Mouse (Mus musculus) adrenal gland, postnatal 4 days (tissue): ENCODE measurements at regions not wholly inside any gene's neighbourhood (a gene's known extent, or its start where the extent isn't known, plus 50 kb on each side); places are given as distances from the start of the nearest gene placed in this dataset.

ENCODE experiments used
- DNase-seq, 2 experiments: peaks; one replicate each; pipeline ENCODE4 v3.0.0; 2021 to 2022; ENCODE audit warnings: low spot score in 2 of 2, mixed read lengths in 2 of 2

DNA sequence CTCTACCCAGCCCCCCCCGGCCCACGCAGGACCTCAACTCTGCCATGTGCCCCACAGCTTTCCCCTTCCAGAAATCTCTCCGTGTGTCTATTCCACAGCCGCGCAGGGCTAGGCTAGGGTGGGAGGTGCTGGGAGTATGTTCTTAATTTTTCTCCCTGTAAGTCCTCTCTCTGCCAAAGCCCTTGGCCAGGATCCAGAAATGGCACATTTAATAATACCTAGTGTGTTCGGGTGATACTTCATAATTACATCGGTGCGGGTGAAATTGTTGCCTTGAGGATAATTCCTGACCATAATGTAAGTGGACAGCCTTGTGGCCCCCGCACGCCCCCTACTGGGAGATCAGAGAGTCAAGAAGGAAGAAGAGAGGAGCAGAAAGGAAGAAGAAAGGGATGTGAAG lies 1093.5 kb downstream of the Mrps31 start:
- peak; percentile 23 to 50 for DNase-seq

DNA sequence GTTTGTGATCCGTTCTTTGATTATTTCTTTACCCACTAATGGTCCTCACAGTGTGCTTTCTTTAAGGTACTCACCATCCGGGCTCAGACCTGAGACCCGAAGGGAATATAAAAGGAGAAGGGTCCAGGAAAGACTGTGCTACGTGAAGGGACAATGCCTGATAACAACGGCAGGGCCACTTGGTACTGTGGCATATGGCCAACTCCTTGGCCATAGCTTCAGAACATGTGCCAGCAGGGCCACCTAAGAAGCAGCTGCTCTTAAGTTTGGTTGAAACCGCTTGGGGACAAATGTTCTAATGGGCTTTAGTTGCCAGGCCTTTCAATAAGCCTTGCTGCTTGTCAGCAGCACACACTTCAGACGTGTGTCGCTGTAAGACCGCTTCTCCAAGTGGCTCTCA lies 1094.1 kb downstream of the Mrps31 start:
- DNase-seq, result no peak

DNA sequence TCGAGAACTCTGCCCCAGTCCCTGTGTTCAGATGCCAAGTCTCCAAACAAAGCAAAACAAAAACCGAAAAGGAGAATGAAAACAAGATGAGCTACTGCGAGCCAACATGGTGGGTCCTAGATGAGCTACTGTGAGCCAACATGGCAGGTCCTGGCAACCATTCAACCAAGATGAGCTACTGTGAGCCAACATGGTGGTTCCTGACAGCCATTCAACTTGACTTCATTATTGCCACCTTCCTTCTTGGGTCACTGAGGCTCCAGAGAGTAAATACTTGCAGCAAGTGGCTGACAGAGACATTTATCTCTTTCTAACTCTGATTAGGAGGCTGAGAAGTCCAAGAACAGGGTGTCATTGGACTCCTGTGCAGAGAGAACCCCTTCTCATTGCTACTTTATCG lies 1094.8 kb downstream of the Mrps31 start:
- DNase-seq, result no peak

DNA sequence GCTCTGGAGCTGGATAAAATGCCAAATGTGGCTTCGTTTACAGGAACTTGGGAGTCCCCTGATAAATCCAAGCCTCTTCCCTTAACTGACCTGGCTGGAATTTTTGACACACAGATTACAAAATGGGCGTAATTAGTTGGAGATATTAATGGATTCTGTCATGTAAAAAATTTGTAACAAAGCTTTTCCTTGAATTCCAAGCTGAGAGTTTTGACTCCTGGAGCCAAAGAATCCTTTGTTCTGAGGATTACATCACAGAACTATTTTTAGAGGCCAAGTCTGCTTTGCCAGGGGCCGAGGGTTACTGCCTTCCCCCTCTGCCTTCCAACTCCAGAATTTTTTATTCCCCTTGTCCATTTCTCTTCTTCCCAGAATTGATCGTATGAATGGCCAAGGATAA lies 1096.5 kb downstream of the Mrps31 start:
- no peak for DNase-seq

DNA sequence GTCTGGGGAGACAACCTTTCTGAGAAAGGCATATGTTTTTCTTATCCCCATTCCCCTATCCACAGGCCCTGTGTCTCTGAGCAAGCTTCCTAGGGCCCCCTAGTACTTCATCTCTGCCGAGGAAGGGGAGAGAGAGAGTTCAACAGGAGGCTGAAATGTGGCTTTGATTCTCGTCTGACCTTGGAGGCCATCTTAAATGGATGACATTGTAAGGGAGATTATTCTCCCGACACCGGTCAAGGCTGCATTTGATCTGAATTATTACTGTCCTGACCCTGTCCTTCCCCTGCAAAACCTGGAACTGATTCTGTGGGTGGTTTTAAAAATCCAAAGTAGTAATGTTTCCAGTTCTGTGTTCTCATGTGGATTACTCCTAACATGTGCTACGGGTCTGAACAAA lies 1098.9 kb downstream of the Mrps31 start:
- no peak for DNase-seq

DNA sequence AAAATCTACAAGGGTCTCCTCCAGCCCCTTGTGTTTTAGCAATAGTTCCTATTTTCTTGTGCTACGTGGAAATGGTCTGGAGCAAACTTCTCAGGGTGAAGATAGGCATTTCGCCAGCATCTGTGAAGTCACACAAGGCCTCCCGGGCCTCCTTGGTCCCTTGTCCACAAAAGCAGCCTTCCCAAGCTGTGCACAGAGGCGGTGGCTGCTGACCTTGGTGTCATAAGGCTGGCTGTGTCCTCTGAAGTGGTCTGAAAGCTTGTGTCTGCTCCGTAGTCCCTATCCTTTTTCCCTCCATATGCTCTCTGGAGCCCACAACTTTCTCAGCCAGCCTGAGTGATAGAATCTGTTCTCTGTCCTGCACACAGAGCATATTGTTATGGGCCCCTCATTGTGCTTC lies 1099.4 kb downstream of the Mrps31 start:
- no peak for DNase-seq

DNA sequence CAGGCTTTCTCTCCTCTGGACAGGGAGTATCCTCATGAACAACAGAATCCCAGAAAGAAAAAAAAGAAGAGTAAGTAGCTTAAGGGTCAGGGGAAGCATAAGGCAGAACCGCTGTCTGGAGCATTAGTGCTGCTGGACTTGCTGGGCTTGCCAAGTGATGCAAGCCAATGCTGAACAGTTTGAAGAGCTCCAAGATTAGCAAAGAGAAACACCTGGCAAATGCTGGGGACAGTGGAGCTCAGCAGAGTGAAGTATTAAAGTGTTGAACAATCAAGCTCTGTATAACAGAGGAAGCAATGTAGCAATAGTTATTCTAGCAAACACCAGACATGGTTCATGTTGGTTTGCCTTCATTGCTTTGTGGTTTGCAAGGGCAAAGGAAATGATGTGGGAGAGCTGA lies 1100.1 kb downstream of the Mrps31 start:
- DNase-seq, result no peak

DNA sequence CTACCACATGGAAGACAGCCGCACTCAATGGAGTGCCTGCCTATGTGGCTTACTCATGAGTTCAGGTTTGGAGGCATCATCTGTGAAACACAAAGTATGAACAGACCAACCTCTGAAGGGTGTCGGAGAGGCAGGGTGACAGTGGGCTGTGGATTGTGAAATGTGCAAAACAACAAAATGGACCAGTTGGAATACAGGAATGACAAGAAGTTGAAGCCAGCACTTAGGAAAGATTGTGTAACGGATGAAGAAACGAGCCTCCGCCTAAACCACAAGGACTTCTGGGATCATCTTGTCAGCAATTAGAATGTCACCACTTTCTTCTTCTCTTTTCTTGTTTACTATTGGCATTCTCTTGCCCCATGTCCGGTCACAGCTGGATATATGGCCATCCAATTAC lies 1100.6 kb downstream of the Mrps31 start:
- no peak for DNase-seq

DNA sequence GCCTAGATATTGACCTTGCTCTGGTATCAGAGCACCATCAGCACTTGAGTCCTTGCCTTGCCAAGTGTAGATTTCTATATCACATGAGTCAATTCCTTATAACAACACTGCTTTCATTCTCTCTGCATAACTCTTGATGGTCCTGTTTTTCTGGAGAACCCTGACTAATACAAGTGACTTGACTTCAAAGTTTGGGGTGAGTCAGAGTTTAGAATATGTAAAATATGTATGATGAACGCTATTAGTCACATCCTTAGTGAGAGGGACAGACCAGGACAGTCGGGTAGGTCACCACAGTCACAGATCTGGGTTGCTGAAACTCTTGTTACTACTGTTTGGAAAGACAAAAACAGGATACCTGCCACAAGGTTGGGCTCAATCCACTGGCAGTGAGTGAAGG lies 1105.3 kb downstream of the Mrps31 start:
- no peak for DNase-seq

DNA sequence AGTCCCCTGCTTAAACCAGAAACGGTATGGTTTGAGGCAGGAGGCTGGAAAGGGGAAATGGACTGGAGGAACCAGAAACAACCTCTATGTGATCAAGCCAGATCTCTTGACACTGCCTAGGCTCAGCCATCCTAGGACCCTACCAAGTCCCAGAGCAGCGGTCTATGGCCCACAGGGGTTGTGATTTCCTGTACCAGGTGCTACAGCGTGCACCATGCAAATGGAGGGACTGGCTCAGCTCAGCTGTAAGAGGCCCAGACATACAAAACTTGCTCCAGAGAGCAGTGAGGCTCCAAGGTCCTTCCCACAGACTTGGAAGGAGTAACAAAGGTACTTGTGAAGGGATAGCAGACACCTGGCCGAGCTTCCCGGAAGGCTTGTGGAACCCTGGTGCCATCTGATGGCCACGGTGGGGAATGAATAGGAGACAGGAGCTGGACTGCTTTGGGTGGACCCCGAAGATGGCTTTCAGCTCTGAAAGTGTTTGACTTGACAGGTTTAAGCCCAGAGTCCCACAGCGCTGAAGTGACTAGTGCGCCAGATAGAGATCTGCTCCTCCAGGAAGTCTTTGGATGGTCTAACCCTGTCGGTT lies 1120.5 kb downstream of the Mrps31 start:
- no peak for DNase-seq

DNA sequence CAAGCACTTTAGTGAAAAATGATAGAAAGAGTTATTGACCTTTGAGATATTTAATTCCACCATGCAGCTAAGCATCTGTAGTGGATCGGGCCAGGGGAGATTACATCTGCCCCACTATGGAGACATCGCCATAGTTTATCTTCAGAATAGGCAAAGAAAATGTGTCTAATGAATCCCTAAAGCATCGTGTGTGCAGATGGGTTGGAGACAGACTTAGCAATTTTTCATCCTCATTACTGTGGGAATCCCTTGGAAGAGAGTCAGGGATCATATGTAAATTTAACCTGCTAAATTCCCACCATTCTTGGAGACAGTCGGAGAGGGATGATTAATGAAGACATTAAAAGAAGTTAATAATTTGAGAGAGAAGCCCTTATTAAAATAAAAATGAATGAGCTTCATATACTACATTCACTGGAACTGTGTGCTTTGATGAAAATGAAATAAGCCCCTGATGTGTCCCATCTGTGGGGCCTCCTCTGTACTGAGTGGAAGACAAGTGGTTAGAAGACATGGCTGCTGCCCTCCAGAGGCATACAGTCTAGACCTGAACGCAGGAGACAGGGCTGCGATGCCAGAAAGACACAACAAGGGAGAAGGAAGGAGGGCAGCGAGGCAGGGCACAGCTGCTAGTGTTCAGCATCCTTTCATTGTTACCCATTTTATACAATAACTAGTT lies 1126.7 kb downstream of the Mrps31 start:
- no peak for DNase-seq

DNA sequence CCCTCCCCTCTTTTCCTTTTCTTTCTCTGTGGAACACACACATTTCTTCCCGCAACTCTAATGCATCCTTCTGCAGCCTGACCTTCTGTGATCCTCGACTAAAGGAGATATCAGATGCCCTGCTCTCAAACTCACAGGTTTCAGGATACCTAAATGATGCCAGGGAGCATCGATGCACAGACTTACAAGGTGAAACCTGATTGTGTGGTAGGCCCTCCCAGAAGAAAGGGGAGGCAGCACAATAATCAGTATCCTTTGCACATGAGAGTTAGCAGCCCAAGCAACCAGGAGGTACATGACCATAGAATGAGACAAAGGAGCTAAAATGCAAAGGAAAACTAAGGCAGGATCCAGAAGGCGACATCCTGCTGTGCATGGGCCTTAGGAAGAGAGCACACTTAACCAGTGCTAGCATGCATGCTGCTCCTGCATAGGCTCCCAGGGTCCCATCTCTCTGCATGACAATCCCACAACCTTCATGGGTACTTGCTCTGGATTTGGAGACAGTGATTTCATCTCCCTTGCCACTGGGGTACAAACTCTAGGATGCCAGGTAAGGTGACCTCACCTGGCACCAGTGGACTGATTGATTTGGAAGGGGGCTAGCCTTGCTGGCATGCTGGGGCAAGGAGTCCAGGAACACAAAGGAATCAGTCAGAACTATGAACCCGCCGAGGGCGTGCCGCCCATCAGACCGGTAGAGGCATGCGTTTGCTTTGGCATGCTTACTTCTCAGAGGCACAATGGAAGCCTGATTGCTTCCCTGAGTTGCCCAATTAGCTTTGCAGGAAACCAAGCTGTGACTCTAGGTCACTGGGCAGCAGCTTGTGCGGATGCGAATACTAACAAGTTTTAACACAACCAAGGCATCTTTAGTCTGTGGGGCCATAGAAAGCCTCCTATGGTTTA lies 1142.7 kb downstream of the Mrps31 start:
- DNase-seq, result no peak

DNA sequence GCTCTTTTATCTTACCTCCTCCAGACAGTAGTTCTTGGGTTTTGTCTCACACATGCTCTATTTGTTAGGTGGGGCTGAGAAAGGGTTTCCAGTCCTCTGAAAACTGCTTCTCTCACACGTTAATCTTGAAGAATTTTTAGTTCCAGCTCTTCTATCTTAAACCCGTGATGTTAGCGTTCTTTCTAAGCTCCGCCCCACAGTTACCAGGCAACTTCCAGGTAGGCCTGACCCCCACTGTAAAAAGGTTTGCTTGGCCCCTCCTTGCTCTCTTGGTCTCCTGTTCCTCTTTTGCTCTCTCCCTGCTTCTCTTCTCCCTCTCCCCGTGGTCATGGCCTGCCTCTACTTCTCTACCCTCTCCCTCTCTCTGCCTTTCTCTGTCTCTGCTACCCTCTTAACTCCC lies 1149.7 kb downstream of the Mrps31 start:
- no peak for DNase-seq

DNA sequence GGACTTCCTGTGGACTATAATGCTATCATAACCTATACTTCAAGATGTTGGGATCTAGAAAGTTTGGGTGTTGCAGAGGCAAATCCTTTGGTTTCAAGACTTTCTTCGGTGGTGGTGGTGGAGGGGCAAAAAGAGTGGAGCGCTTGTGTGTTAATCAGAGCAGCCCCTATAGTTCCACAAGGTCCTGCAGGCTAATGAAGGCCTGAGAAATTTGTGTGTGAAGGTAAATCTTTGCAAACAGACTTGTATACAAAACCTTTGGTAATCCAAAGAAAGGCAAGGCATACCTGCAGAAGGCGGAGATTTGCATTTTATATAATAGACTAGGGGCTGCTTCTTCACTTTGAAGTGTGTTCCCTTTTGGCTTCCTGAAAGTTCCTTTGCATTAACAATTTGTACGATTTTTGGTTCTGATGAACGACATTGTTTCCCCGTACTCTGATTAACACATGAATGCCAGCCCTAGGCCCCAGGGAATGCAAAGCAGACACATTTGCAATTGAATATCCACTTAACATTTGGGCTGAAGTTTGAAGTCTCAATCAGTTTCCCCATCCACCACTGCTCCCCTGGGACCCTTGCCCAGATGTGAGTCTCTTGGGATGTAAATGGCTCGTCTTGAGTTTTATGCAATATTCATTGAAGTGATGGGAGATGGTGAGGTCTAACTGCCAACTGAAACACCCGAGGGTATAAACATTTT lies 1150.7 kb downstream of the Mrps31 start:
- DNase-seq, result no peak

DNA sequence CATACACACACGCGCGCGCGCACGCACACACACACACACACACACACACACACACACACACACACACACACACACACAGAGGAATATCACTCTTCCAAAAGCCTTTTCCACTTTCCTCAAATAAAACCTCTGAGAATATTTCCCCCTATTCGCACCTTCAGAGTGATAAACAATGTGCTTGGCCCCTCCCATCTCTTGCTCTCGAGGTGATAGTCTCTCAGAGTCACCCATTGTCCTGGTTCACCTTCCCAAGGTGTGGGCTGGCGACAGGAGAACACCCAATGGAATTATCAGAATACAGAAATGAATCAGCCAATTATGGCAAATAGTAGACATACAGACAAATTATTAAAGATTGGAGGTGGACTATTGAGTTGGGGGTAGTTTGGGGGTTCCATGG lies 1151.3 kb downstream of the Mrps31 start:
- DNase-seq, result no peak

DNA sequence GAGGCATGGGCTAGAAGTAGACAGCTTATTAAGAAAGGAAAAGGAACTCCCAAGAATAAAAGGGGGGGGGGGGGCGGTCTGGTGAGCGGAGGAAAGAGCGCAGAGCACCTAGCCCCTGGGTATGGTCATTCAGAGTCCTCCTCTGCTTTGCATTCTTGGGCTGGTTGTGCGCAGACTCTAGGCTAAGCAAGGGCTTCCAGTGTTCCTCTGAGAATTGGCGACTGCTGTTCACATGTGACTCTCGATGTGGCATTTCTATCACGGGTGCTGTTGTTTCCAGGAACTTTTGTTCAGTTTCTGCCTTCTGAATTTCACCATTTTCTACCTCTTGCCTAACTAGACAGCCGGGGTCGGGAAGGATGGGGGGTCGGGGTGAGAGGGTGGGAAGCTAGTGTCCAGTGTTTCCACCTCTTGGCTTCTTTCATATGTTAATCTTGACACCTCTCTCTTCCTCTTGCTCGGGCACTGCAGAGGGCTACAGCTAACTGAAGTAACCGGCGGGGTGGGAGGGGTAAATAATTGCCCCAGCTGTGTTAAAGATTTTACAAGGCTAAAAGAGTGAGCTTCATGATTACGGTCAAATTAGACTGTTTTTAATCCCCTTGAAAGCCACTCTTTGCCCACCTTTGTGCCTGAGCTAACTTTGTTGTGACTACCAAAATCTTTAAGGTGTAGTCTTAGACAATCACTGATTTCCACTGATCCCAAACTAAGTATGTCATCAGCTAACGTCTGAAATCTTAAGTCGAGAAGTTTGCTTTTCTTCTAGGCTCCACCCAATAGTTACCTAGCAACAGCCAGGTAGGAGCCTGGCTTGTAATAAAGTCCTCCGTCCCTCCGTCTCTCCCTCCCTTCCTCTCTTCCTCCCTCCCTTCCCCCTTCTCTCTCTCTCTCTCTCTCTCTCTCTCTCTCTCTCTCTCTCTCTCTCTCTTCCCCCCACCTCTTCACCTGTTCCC lies 1152.2 kb downstream of the Mrps31 start:
- DNase-seq, result no peak

DNA sequence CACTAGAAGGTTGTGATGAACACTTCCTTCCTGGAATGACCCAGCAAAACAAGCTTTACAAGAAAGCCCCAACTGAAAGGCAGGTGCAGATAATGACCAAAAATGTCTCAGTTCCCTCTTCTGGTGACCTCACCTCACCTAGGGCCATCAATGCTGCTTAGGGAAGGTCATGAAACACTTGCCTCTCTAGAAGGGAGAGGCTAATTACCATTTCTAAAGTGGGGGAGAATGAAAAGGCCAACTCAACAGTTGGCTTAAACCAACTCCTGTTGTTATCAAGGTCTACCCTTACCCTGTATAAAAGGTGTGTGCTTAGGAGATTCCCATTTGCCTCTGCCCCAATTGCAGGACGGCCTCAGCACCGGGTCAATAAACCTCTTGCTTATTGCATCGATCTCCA lies 1156.7 kb downstream of the Mrps31 start:
- DNase-seq, result no peak

DNA sequence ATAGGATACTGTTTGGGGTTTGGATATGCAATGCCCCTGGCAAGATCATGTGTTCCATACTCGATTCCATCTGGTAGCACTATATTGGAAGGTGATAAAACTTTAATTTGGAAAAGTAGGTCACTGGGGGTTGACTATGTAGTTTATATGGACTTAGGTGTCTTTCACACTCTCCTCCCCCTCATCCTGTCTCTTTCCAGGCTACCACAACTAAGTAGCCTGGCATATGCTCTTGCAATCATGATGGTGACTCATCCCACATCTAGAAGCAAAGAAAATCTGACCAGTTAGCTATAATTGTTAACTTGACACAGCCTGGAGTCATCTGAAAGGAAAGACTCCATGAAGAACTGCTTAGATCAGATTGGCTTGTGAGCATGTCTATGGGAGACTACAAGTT lies 1154.3 kb downstream of the Adam3 start:
- DNase-seq, result no peak

DNA sequence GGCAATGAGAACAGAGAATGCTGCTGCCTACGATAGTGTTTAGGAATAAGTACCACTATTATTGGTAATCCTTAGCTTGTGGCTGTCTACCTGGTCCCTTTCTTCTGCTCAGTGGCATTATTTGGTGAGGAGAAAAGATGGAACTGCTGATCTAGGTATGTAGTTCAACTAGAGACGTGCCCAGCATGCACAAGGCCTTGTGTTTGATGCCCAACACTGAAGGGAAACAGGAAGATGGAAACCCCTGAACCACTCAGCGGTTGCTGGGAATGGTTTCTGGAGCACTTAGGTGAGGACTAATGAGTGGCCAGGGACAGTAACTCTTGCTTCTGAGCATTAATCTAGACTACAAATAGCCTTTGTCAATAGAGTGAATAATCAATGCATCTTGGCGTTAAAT lies 1145.5 kb downstream of the Adam3 start:
- no peak for DNase-seq

DNA sequence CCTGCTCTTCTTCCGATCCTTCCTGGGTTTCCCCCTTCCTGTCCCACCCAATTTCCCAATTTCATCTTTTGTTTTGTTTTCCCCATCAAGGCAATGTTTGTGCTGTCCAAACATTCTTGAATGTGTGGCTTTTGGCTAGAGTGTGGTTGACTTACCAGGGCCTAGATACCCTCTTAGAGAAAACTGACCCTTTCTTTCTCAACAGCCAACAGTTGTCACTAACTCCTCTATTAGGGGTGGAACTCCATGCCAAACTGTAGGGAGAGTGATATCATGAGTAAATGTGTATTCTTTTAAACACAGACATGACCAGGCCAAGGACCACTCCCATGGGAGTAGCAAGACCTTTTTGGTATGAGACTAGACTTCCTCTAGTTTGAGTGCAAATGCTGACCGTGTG lies 1145.0 kb downstream of the Adam3 start:
- DNase-seq, result no peak
